Mouse (Mus musculus) neural tube, embryonic 14.5 days (tissue): ENCODE data around the gene Dpy19l3. TPM values are rescaled to one million over a fixed set of nuclear protein-coding genes. Genes with fewer than 3 reads are reported as not detected.
A peak's percentile ranks its signal among the peaks of the same experiment; 100 is the strongest.

Source experiments
- ATAC-seq: fragments of 200-750 bp; cut with Nextera tagmentation; 2 replicates; pipeline ENCODE4 v1.8.0; 2017; ENCODE audit warnings: low read depth, mild to moderate bottlenecking, moderate TSS enrichment, moderate library complexity
- H3K27ac ChIP-seq: fragments of 300-500 bp; sonication (generic); 2 replicates; pipeline ENCODE4 v1.5.1; 2014; ENCODE audit warnings: low read depth, mild to moderate bottlenecking, control low read depth, low read length, moderate library complexity, mixed read lengths
- H3K27me3 ChIP-seq: fragments of 300-500 bp; sonication (generic); 2 replicates; pipeline ENCODE4 v1.6.1; 2014; ENCODE audit warnings: low read length; ENCODE audit not compliant: control insufficient read depth, insufficient read depth
- H3K36me3 ChIP-seq: fragments of 300-500 bp; sonication (generic); 2 replicates; pipeline ENCODE4 v1.6.1; 2014; ENCODE audit warnings: low read length, mixed read lengths; ENCODE audit not compliant: control insufficient read depth, insufficient read depth
- H3K4me1 ChIP-seq: fragments of 300-500 bp; sonication (generic); 2 replicates; pipeline ENCODE4 v1.6.1; 2014; ENCODE audit warnings: low read length; ENCODE audit not compliant: control insufficient read depth, insufficient read depth
- H3K4me2 ChIP-seq: fragments of 300-500 bp; sonication (generic); 2 replicates; pipeline ENCODE4 v1.6.1; 2014; ENCODE audit warnings: mild to moderate bottlenecking, low read depth, low read length, control low read depth
- H3K4me3 ChIP-seq: fragments of 300-500 bp; sonication (generic); 2 replicates; pipeline ENCODE4 v1.5.1; 2014; ENCODE audit warnings: low read depth, low read length, control low read depth, mixed read lengths
- H3K9ac ChIP-seq: fragments of 300-500 bp; sonication (generic); replicated peaks from 2 replicates; pipeline ENCODE4 v1.6.1; 2014; ENCODE audit warnings: low read depth, mild to moderate bottlenecking, control low read depth, low read length, mixed read lengths
- H3K9me3 ChIP-seq: fragments of 300-500 bp; sonication (generic); 2 replicates; pipeline ENCODE4 v1.6.1; 2016; ENCODE audit warnings: low read length; ENCODE audit not compliant: control insufficient read depth
- WGBS: fragments of 180-500 bp; shearing (Covaris S2); extraction: QIAGEN DNeasy Blood & Tissue Kit; methylation state at CpG from one replicate; pipeline ENCODE4 v1.1.7; 2014; 5-methylcytosine and 5-hydroxymethylcytosine counted together
- polyA plus RNA-seq: library from polyadenylated mRNA; unstranded; fragments of >200 nt; fragmentation: Nextera tagmentation; extraction: Ambion mirVana; gene quantifications from 2 replicates; pipeline ENCODE4 v1.2.1, GENCODE M21; 2014

The Dpy19l3 gene
- polyA plus RNA-seq, 1 experiment from 2014 or later = 62.2 TPM

- H3K36me3 ChIP-seq = no peaks in the 10 kb centered on the region
- no peak overlapping the region for H3K27ac ChIP-seq
- no peaks in the 10 kb centered on the region for H3K27me3 ChIP-seq
- H3K4me3 ChIP-seq = no peak overlapping the region
- no peak for ATAC-seq
- no peaks in the 10 kb centered on the region for H3K9me3 ChIP-seq
- WGBS = 23% methylated on average over 10 of the region's 10 CpGs
- peak overlapping the region; percentile 12; the same call in 1 of the 2 replicates for H3K4me2 ChIP-seq
- H3K9ac ChIP-seq = no peak overlapping the region
- H3K4me1 ChIP-seq = peaks cover 4% of the 10 kb centered on the region; the same call in 1 of the 2 replicates
Observed at GRCm38 (mm10) chr7:35687229-35687628, 67.0 kb downstream of the Dpy19l3 start.

- WGBS = 30% methylated on average over 13 of the region's 13 CpGs
- H3K4me1 ChIP-seq = peaks cover 4% of the 10 kb centered on the region; the same call in 1 of the 2 replicates
Observed at GRCm38 (mm10) chr7:35686756-35687155, 67.5 kb downstream of the Dpy19l3 start.

GRCm38 (mm10) chr7:35686216-35686615 is 68.0 kb downstream of the Dpy19l3 start:
- Histone ChIP-seq H3K4me1 (peaks cover 4% of the 10 kb centered on the region; the same call in 1 of the 2 replicates), H3K27ac (no peak overlapping the region), H3K9ac (no peak overlapping the region), H3K4me2 (no peak overlapping the region), H3K36me3 (no peaks in the 10 kb centered on the region), H3K9me3 (no peaks in the 10 kb centered on the region), H3K4me3 (no peak overlapping the region), H3K27me3 (no peaks in the 10 kb centered on the region)
- ATAC-seq = 0 out of 2 replicates have a peak, but pooled peaks have one; percentile 36
- 64% methylated on average over 11 of the region's 11 CpGs for WGBS

More at GRCm38 (mm10) chr7:35686756-35687155, 67.5 kb downstream of the Dpy19l3 start:
- peak; percentile 25; the same call in 1 of the 2 replicates for ATAC-seq
- peak overlapping the region; percentile 12; the same call in 1 of the 2 replicates for H3K4me2 ChIP-seq
- H3K27me3 ChIP-seq = no peaks in the 10 kb centered on the region
- H3K9ac ChIP-seq = no peak overlapping the region
- H3K9me3 ChIP-seq = no peaks in the 10 kb centered on the region
- no peaks in the 10 kb centered on the region for H3K36me3 ChIP-seq
- no peak overlapping the region for H3K4me3 ChIP-seq
- no peak overlapping the region for H3K27ac ChIP-seq

GRCm38 (mm10) chr7:35683409-35684122 is 70.7 kb downstream of the Dpy19l3 start:
- 78% methylated on average over 6 of the region's 6 CpGs for WGBS
- no peak for ATAC-seq

GRCm38 (mm10) chr7:35681559-35681958 is 72.7 kb downstream of the Dpy19l3 start:
- 74% methylated on average over 3 of the region's 3 CpGs for WGBS
- no peak for ATAC-seq
- no peaks in the 10 kb centered on the region for H3K4me1 ChIP-seq
- no peaks in the 10 kb centered on the region for H3K9me3 ChIP-seq
- no peaks in the 10 kb centered on the region for H3K36me3 ChIP-seq
- H3K27ac ChIP-seq = no peak overlapping the region
- no peak overlapping the region for H3K9ac ChIP-seq
- H3K4me2 ChIP-seq = no peak overlapping the region
- H3K27me3 ChIP-seq = no peaks in the 10 kb centered on the region
- H3K4me3 ChIP-seq = no peak overlapping the region

More at GRCm38 (mm10) chr7:35683409-35684122, 70.7 kb downstream of the Dpy19l3 start:
- Histone ChIP-seq H3K9me3 (no peaks in the 10 kb centered on the region), H3K9ac (no peak overlapping the region), H3K4me2 (no peak overlapping the region), H3K4me1 (no peaks in the 10 kb centered on the region), H3K4me3 (no peak overlapping the region), H3K36me3 (no peaks in the 10 kb centered on the region), H3K27ac (no peak overlapping the region), H3K27me3 (no peaks in the 10 kb centered on the region)

- Histone ChIP-seq H3K9me3 (no peaks in the 10 kb centered on the region), H3K4me3 (no peak overlapping the region), H3K27ac (no peak overlapping the region), H3K4me2 (no peak overlapping the region), H3K27me3 (no peaks in the 10 kb centered on the region), H3K4me1 (no peaks in the 10 kb centered on the region), H3K9ac (no peak overlapping the region), H3K36me3 (no peaks in the 10 kb centered on the region)
- no peak for ATAC-seq
- WGBS = 83% methylated on average over 4 of the region's 4 CpGs
Observed at GRCm38 (mm10) chr7:35678976-35679375, 75.3 kb downstream of the Dpy19l3 start.

GRCm38 (mm10) chr7:35668066-35669041 is 85.9 kb downstream of the Dpy19l3 start:
- Histone ChIP-seq H3K4me1 (peaks cover 10% of the 10 kb centered on the region; the same call in 1 of the 2 replicates), H3K4me2 (no peak overlapping the region)
- 31% methylated on average over 18 of the region's 18 CpGs for WGBS

GRCm38 (mm10) chr7:35663790-35664376 is 90.4 kb downstream of the Dpy19l3 start:
- no peaks in the 10 kb centered on the region for H3K9me3 ChIP-seq
- WGBS = 48% methylated on average over 16 of the region's 16 CpGs
- H3K4me2 ChIP-seq = no peak overlapping the region
- H3K27me3 ChIP-seq = no peaks in the 10 kb centered on the region
- no peaks in the 10 kb centered on the region for H3K36me3 ChIP-seq
- H3K27ac ChIP-seq = no peak overlapping the region
- no peak for ATAC-seq
- peaks cover 10% of the 10 kb centered on the region; the same call in 1 of the 2 replicates for H3K4me1 ChIP-seq
- no peak overlapping the region for H3K9ac ChIP-seq
- no peak overlapping the region for H3K4me3 ChIP-seq

More at GRCm38 (mm10) chr7:35668066-35669041, 85.9 kb downstream of the Dpy19l3 start:
- Histone ChIP-seq H3K9me3 (no peaks in the 10 kb centered on the region), H3K27me3 (no peaks in the 10 kb centered on the region), H3K36me3 (no peaks in the 10 kb centered on the region), H3K9ac (no peak overlapping the region), H3K27ac (peak overlapping the region; percentile 78), H3K4me3 (no peak overlapping the region)
- ATAC-seq = peak; percentile 79
